Mouse (Mus musculus) left cerebral cortex, postnatal 10 days (tissue): ENCODE measurements around the gene Dntt. TPM values are rescaled to one million over a fixed set of nuclear protein-coding genes. Genes with fewer than 3 reads are reported as not detected.

Experiments
- DNase-seq, 2 experiments: peaks; one replicate each; pipeline ENCODE4 v3.0.0; 2021 to 2022; ENCODE audit warnings: low spot score in 2 of 2, mixed read lengths in 1 of 2; ENCODE audit errors: extremely low spot score in 1 of 2
- intact Hi-C: fragments of 180-260 bp; cut with DNase I; formaldehyde crosslinking; loops from one replicate; pipeline ENCODE4 v1.15.1; 2025
- total RNA-seq, 2 experiments: library from RNA; stranded (reverse); gene quantifications; 2 replicates each; pipeline ENCODE4 v1.2.3; 2021

Gene Dntt
- total RNA-seq, 2 experiments from 2014 or later = 0.18 TPM; not detected in 1

DNA sequence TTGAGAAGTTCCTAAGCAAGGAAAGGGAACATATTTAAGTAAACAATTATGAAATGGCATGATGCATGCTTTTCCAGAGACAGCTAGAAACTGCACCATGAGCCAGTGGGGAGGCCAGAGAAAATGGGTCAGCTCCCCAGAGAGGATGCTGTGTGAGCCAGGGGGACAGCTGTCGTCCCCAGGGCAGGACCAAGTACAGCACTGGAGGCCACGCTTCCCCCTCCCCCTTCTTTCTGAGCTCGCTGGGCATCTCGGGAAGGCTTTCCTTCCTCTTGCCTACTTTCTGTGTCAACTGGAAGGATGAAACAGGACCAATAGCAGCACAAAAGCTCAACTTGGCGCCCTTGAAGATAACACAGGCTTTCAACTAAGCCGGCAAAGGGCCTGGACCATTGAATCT is 21.7 kb upstream of the Dntt start:
- DNase-seq = peak in 1 of 2 experiments; percentile 57
- intact Hi-C loops = no loop called here

GRCm38 (mm10) chr19:41007733-41008132 is 21.3 kb upstream of the Dntt start:
- no peak for DNase-seq
- intact Hi-C loops = no loop called here

- intact Hi-C loops = no loop called here
Measured at GRCm38 (mm10) chr19:41008674-41009395, 20.2 kb upstream of the Dntt start.

GRCm38 (mm10) chr19:41011676-41012075 is 17.4 kb upstream of the Dntt start:
- intact Hi-C loops = loop anchor here (5.0 to 10.0 kb wide), 3 partner anchors 49 to 397 kb away; partner anchors contain the start of genes Entpd1, Tctn3 and Zfp518a
- DNase-seq = no peak

More at GRCm38 (mm10) chr19:41008674-41009395, 20.2 kb upstream of the Dntt start:
- no peak for DNase-seq

DNA sequence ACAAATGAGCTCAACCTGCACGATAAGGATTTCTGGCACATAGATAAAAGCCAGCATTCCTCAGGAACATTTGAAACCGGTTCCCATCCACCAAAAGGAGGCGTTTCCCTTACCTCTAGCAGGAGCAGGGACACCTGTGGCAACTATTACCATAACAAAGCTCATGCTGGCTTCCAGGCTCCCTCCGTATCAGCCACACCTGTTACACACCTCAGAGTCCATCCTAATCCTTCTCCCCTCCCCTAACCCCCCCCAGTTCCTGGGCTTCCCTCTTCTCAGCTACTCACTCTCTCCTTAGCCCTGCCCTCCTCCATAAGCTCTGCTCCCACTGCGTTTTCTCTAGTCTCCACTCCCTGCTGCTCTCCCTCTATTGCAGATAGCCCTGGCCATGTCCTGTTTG is 15.5 kb upstream of the Dntt start:
- intact Hi-C loops = loop anchor here (5.0 to 10.0 kb wide), 3 partner anchors 51 to 399 kb away; partner anchors contain the start of genes Entpd1, Tctn3 and Zfp518a
- no peak for DNase-seq

GRCm38 (mm10) chr19:41014003-41014402 is 15.1 kb upstream of the Dntt start:
- intact Hi-C loops = loop anchor here (5.0 to 10.0 kb wide), 3 partner anchors 52 to 399 kb away; partner anchors contain the start of genes Entpd1, Tctn3 and Zfp518a
- no peak for DNase-seq

DNA sequence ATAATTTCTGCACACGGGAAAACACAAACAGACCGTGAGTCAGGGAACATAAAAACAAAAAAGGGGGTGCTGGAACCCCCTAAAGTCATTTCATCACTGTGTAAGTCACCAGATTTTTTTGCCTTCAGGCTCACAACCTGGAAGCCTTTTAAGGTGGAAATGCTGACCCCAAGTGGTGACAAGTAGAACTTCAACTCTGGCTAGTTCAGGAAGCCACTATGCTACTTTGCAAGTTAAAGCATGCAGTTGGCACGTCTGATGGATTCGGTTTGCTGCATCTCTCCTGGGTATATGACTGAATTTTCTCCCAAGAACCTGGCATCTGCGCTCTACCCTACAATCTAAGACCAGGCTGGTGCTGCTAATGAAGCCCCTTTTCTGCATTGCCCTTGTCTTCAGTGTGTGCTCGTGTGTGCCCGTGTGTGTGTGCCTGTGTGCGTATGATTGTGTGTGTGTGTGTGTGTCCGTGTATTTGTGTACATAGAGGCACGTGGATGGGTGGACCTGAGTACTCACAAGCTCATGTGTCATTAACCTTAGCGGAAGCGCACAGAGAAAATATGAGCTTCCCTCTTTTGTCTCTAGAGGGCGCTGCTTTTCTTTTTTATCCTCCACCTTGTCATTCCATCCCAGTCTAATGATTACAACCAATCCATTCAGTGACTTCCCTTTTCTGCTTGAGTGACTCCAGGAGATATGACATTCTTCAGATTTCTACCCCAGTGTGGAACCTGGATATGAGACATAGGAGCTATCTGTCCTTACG is 12.9 kb upstream of the Dntt start:
- intact Hi-C loops = loop anchor here (5.0 to 10.0 kb wide), 4 partner anchors 121 to 401 kb away; partner anchors contain the start of genes Cc2d2b, Ccnj, Entpd1 and Tctn3
- peak; percentile 44 to 71 for DNase-seq

DNA sequence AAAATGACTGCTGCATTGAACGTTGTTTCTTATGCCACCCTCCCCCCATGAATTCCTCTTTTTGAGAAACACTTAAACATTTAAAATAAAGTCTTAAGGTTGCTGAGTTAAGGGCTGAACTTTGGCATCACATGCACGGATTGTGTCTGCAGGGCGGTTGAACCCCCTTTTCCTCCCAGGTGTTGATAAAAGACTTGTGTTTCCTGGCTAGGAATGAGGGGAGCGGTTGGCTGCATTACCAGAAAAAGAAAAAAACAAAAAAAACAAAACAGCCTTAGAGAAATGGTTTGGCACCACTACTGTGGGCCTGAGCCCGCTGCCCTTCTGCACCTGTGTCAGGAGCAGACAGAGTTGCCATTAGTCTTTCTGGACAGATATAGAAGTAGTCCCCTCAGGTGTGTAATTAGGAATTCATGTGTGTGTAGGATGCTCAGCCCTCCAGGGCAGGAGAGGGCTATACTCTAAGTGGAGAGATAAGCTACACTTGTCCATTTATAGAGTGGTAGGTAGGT is 9.9 kb upstream of the Dntt start:
- intact Hi-C loops = loop anchor here (5.0 to 10.0 kb wide), 4 partner anchors 124 to 404 kb away; partner anchors contain the start of genes Cc2d2b, Ccnj, Entpd1 and Tctn3
- DNase-seq = no peak

- intact Hi-C loops = no loop called here
- no peak for DNase-seq
Measured at GRCm38 (mm10) chr19:41020537-41020936, 8.5 kb upstream of the Dntt start.

- intact Hi-C loops = no loop called here
- peak; percentile 55 to 65 for DNase-seq
Measured at GRCm38 (mm10) chr19:41022244-41022643, 6.8 kb upstream of the Dntt start.

GRCm38 (mm10) chr19:41026551-41026950 is 2.5 kb upstream of the Dntt start:
- intact Hi-C loops = no loop called here

GRCm38 (mm10) chr19:41027024-41027423 is 2.1 kb upstream of the Dntt start:
- intact Hi-C loops = no loop called here

More at GRCm38 (mm10) chr19:41026551-41026950, 2.5 kb upstream of the Dntt start:
- no peak for DNase-seq

DNA sequence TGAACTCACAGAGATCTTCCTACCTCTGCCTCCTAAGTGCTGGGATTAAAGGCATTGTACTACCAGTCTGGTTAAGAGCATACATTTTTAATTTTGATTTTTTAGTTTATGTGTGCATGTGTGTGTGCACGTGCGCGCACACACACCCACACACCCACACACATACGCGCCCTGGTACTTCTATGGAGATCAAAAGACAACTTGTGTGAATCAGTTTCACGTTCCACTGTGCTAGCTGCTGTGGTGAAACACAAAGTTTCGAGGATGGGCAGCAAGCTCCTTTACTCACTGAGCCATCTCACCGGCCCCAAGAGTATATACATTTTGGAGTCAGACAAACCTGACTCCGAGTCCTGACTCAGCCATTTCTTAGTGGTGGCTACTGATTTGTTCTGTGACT is 1.5 kb upstream of the Dntt start:
- DNase-seq = no peak
- intact Hi-C loops = no loop called here

More at GRCm38 (mm10) chr19:41027024-41027423, 2.1 kb upstream of the Dntt start:
- DNase-seq = no peak

DNA sequence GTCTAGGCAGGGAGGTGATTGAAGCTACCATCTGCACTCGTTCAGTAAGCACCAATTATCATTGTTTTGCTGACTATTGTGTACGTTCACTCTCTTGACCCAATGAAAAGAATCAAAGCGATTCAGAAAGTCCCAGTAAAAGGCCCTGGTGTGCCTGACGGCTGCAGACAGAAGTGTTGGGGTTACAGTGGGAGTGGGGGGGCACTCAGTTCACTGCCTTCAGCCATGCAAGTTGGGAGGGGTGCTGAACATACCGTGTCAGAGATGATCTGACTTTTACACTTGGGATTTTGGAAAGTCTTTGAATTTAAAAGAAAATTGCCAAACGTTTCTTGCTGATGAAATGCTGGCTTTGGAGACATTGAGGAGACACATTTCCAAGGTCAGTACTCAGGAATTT is 1.1 kb downstream of the Dntt start:
- no peak for DNase-seq
- intact Hi-C loops = no loop called here

GRCm38 (mm10) chr19:41031009-41031408 is 1.9 kb downstream of the Dntt start:
- intact Hi-C loops = no loop called here

DNA sequence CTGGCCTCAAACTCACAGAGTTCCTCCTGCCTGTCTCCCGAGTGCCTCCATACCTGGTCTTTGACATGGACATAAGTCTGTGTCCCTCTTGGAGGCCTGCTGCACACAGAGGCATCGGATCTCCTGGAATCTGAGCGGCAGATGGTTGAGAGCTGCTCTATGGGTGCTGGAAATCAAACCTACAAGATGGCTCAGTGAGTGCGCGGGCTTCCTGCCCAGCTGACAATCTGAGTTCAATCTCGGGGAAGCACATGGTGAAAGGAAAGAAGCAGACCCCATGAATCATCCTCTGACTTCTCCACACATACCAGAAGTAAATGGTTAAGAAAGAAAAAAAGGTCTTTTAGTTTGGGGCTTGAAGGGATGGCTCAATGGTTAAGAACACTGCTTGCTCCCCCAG is 2.8 kb downstream of the Dntt start:
- DNase-seq = no peak
- intact Hi-C loops = no loop called here

More at GRCm38 (mm10) chr19:41031009-41031408, 1.9 kb downstream of the Dntt start:
- DNase-seq = no peak

DNA sequence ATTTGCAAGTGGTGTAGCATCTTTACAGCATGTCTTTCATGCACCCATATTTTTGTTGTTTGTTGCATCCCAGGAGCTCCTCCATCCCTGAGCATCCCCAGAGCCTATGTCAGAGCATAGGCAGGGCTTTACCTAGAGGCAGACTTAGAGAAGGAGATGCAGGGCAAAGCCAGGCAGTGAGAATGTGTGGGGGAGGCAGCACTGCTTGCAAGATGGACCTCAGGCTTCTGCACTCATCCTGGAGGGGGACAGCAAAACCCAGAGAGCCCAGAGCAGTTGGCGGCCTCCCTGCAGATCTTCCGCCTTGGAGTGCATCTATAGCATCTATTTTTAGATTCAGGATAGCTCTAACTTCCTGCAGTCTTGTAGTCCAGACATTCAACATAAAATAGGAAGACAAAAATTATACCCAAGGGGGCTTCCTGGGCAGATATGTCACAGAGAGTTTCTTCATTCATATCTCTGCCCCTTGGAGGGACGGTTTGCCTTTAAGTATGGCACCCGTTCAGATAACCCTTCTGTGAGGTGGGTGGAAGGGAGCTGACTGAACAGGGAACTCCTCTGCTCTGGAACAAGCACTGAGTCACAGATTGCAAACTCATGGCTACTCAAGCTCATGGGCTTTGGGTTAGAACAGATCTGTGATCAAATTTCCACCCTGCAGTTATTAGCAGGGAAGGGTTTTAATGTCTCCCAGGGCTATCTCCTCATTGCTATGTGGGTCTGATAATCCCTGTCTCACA is 6.9 kb downstream of the Dntt start:
- intact Hi-C loops = no loop called here
- no peak for DNase-seq

DNA sequence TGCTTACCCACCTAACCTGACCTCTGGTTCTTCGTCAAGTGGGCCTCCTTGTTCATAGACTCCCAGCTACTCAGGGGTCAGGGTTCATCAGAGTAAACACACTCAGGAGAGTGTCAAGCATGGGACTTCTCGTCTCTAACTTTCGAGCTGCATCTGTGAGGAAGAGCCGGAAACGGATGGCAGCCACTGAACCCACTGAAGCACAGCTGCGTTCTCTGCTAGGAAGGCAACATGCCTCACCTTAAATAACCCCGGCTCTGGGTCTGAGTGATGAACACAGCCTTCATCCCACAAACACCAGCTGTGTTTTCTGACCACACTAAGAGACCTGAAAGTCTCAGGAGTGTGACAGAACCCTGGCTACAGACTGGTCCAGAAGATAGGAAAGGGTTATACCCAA is 10.0 kb downstream of the Dntt start:
- intact Hi-C loops = no loop called here
- DNase-seq = no peak
